Mouse (Mus musculus): Measurements from ENCODE around the gene Ncf4.

- TF ChIP-seq CHD2 (IDR thresholded peaks at IDR 0.05; ENCODE audit: low read depth, low read length) (no peak), HCFC1 (IDR thresholded peaks at IDR 0.05; ENCODE audit: borderline replicate concordance, insufficient read depth, low read length) (no peak), MAFK (IDR thresholded peaks at IDR 0.05; ENCODE audit: insufficient read depth, low read depth, low read length) (no peak)
Observed at GRCm38 (mm10) chr15:78204053-78204847, 40.4 kb upstream of the Ncf4 start.
